Mouse (Mus musculus) effector memory CD4-positive, alpha-beta T cell, adult 7 months (primary cell): ENCODE results near the gene Rinl. TPM values are rescaled to one million over a fixed set of nuclear protein-coding genes. Genes with fewer than 3 reads are reported as not detected.

Source experiments
- polyA plus RNA-seq: library from polyadenylated mRNA; unstranded; fragments of 100-300 nt; shearing (Covaris generic); gene quantifications from one replicate; pipeline ENCODE4 v1.2.1, GENCODE M21; 2017

Rinl gene
- polyA plus RNA-seq, result 310 TPM

GRCm38 (mm10) chr7:28788307-28789195, at the start of gene Rinl:
Gene Rinl (plus strand): TSS chr7:28788969.

GRCm38 (mm10) chr7:28741709-28742438, 46.9 kb upstream of the Rinl start, which contains the start of the genes Mrps12 and Sars2:
Gene Mrps12 (minus strand): TSS chr7:28741820.
Gene Sars2 (plus strand): TSS chr7:28741992.

DNA sequence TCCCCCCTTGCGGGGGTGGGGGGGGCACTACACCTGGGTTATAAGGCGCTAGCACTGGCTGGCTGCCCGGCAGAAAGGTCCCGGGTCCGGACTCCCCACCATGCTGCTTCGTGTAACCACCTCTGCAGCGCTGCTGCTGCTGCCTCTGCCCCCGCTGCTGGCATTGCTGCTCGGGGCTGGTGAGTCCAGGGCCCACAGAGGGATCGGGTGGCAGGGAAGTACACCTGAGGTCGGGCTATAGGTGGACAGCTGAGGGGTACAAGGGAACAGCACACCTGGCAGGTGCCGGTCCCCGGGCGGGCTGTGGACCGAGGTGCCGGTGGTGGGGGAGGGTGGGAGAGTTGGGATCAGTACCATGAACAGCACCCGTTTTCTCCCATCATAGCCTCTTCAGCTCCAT, 32.7 kb upstream of the Rinl start, which contains the start of gene Ccer2:
Gene Ccer2 (plus strand): TSS at position 96 of the 400 bp plus-strand sequence.

DNA sequence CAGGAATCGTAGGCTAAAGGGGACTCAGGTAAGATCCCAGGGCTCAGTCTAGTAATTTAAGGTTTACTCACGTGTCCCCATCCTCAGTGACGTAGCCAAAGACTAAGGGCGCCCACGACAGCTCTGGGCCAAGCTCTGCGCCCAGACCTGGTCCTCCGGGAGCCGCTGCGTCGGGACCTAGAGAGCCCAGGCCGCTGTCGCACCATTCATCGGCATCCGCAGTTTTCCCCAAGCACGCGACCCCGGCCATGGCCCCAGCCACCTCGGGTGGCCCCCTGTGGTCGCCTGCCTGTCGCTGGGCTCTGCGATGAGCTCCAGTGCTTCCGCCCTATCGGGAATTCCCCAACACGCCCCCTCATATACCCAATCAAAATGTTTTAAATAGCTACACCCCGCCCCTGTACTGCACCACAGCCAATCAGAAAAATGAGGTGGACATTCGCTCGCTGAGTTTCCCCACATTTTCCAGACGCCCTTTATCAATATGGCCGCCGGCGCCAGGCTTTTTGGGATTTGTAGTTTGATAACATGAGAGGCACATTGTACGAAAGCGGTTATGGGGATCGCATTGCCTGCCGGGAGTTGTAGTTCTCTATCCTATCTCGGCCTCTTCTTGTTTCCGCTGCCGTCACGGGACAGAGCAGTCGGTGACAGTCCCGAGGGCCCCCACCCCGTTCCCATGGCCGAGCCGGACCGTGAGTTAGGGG, 22.4 kb upstream of the Rinl start, which contains the start of gene Sirt2:
Gene Sirt2 (plus strand): TSS at position 563 of the 707 bp plus-strand sequence.

GRCm38 (mm10) chr7:28767462-28767965, 21.3 kb upstream of the Rinl start, which contains the start of gene Nfkbib:
Gene Nfkbib (minus strand): TSS chr7:28767512.

GRCm38 (mm10) chr7:28808221-28808941, 19.6 kb downstream of the Rinl start, which contains the start of gene Hnrnpl:
Gene Hnrnpl (plus strand): TSS chr7:28808541.

DNA sequence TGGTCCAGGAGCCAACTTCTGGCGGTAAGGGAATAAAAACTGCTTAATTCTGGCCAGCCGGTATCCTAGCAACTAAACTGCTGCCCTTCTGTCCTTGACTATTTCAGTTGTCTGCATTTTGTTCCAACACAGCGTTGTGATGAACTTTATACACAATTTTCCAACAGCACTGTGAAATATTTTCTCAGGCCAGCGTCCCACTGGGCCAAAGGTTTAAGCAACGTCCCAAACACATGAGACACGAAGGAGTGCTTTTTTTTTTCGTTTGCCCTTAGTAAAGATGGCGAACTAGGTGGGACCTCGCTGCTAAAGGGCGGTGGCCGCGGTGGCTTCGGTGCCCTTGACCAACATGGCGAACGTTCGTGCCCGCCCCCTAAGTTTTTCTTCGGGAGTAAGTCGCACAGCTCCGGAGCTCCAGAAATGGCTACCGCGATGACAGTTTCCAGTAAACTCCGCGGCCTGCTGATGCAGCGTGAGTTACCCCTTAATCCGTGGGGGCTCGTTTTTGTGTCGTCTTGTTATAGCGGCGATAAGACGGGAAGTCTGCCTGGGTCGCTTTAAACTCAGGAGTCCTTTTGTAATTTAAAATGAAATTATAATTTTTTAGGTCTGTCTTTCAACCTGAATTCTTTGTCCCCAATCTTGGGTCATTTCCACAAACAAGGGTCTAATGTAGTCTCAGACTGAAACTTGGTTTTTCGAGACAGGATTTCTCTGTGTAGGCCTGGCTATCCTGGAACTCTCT, 36.3 kb downstream of the Rinl start, which contains the start of gene Ech1:
Gene Ech1 (plus strand): TSS at position 277 of the 745 bp plus-strand sequence.

GRCm38 (mm10) chr7:28833723-28834347, 45.1 kb downstream of the Rinl start, which contains the start of gene Lgals4:
Gene Lgals4 (plus strand): TSS chr7:28833854.

Other genes starting within 250 kb of the Rinl start
- gene Sycn, start 248.1 kb upstream of the Rinl start, polyA plus RNA-seq, result not detected
- 4.0 TPM for gene Nccrp1, start 241.7 kb upstream of the Rinl start, polyA plus RNA-seq
- 72.4 TPM for gene Samd4b, start 190.8 kb upstream of the Rinl start, polyA plus RNA-seq
- 9.0 TPM for gene Pak4, start 190.8 kb upstream of the Rinl start, polyA plus RNA-seq
- gene Acp7, start 157.6 kb upstream of the Rinl start, polyA plus RNA-seq, result not detected
- gene Fbxo27, start 96.1 kb upstream of the Rinl start, polyA plus RNA-seq, result 1.7 TPM
- gene Fbxo17, start 72.2 kb upstream of the Rinl start, polyA plus RNA-seq, result 8.7 TPM
- 47.4 TPM for gene Mrps12, start 47.1 kb upstream of the Rinl start, polyA plus RNA-seq
- gene Sars2, start 47.0 kb upstream of the Rinl start, polyA plus RNA-seq, result 19.0 TPM
- gene Ccer2, start 32.8 kb upstream of the Rinl start, polyA plus RNA-seq, result not detected
- gene Sirt2, start 22.2 kb upstream of the Rinl start, polyA plus RNA-seq, result 78.1 TPM
- gene Nfkbib, start 21.5 kb upstream of the Rinl start, polyA plus RNA-seq, result 304 TPM
- gene Hnrnpl, start 19.6 kb downstream of the Rinl start, polyA plus RNA-seq, result 269 TPM
- gene Ech1, start 36.2 kb downstream of the Rinl start, polyA plus RNA-seq, result 157 TPM
- 22.2 TPM for gene Lgals4, start 44.9 kb downstream of the Rinl start, polyA plus RNA-seq
- gene Lgals7, start 74.9 kb downstream of the Rinl start, polyA plus RNA-seq, result 2.3 TPM
- gene Capn12, start 92.5 kb downstream of the Rinl start, polyA plus RNA-seq, result 0.17 TPM
- 261 TPM for gene Actn4, start 173.4 kb downstream of the Rinl start, polyA plus RNA-seq
- 289 TPM for gene Eif3k, start 192.9 kb downstream of the Rinl start, polyA plus RNA-seq
- gene Map4k1, start 193.1 kb downstream of the Rinl start, polyA plus RNA-seq, result 128 TPM